Mouse (Mus musculus): ENCODE data around the gene R3hcc1l. TPM values are rescaled to one million over a fixed set of nuclear protein-coding genes. Genes with fewer than 3 reads are reported as not detected.

Gene R3hcc1l
- polyA plus RNA-seq, 1 experiment from 2014 or later: 23.7 TPM

GRCm38 (mm10) chr19:42589246-42589645, 70.7 kb downstream of the R3hcc1l start:
- no peak for DNase-seq (ENCODE audit: low spot score)
- no peak overlapping the region for H3K4me3 ChIP-seq
- peaks cover 36% of the 10 kb centered on the region for H3K36me3 ChIP-seq
- 0 out of 2 replicates have a peak, but pooled peaks cover 3% of the 10 kb centered on the region for H3K4me1 ChIP-seq
- H3K9me3 ChIP-seq (replicated peaks): no peaks in the 10 kb centered on the region
- 88% methylated on average over 1 of the region's 1 CpGs for WGBS
- H3K27me3 ChIP-seq (ENCODE audit: low read depth, poor library complexity, severe bottlenecking): no peaks in the 10 kb centered on the region
- H3K27ac ChIP-seq (replicated peaks): no peak overlapping the region

GRCm38 (mm10) chr19:42591534-42591933, 73.0 kb downstream of the R3hcc1l start:
- H3K4me3 ChIP-seq: no peak overlapping the region
- no peaks in the 10 kb centered on the region for H3K27me3 ChIP-seq (ENCODE audit: low read depth, poor library complexity, severe bottlenecking)
- H3K27ac ChIP-seq (replicated peaks): no peak overlapping the region
- H3K4me1 ChIP-seq: 0 out of 2 replicates have a peak, but pooled peaks cover 3% of the 10 kb centered on the region
- H3K36me3 ChIP-seq: peaks cover 32% of the 10 kb centered on the region
- WGBS: 90% methylated on average over 14 of the region's 14 CpGs
- H3K9me3 ChIP-seq (replicated peaks): no peaks in the 10 kb centered on the region
- no peak for DNase-seq (ENCODE audit: low spot score)

- Histone ChIP-seq H3K27me3 (ENCODE audit: low read depth, poor library complexity, severe bottlenecking) (no peaks in the 10 kb centered on the region), H3K4me1 (0 out of 2 replicates have a peak, but pooled peaks cover 3% of the 10 kb centered on the region), H3K27ac (replicated peaks) (no peak overlapping the region), H3K4me3 (no peak overlapping the region), H3K9me3 (replicated peaks) (no peaks in the 10 kb centered on the region), H3K36me3 (peaks cover 32% of the 10 kb centered on the region)
- WGBS: 94% methylated on average over 6 of the region's 6 CpGs
- DNase-seq (ENCODE audit: low spot score): peak; percentile 1
Measured at GRCm38 (mm10) chr19:42593456-42593855, 74.9 kb downstream of the R3hcc1l start.

- WGBS: 93% methylated on average over 6 of the region's 6 CpGs
- H3K9me3 ChIP-seq (replicated peaks): no peaks in the 10 kb centered on the region
- DNase-seq (ENCODE audit: low spot score): peak; percentile 7
- H3K36me3 ChIP-seq: peaks cover 32% of the 10 kb centered on the region
- no peaks in the 10 kb centered on the region for H3K27me3 ChIP-seq (ENCODE audit: low read depth, poor library complexity, severe bottlenecking)
- H3K27ac ChIP-seq (replicated peaks): no peak overlapping the region
- H3K4me3 ChIP-seq: no peak overlapping the region
- H3K4me1 ChIP-seq: 0 out of 2 replicates have a peak, but pooled peaks cover 3% of the 10 kb centered on the region
Measured at GRCm38 (mm10) chr19:42595066-42595465, 76.5 kb downstream of the R3hcc1l start.

GRCm38 (mm10) chr19:42597286-42597685, 78.7 kb downstream of the R3hcc1l start:
- Histone ChIP-seq H3K27ac (replicated peaks) (no peak overlapping the region), H3K4me3 (no peak overlapping the region), H3K36me3 (peaks cover 16% of the 10 kb centered on the region), H3K9me3 (replicated peaks) (no peaks in the 10 kb centered on the region), H3K4me1 (no peaks in the 10 kb centered on the region), H3K27me3 (ENCODE audit: low read depth, poor library complexity, severe bottlenecking) (no peaks in the 10 kb centered on the region)
- peak; percentile 3 for DNase-seq (ENCODE audit: low spot score)
- WGBS: 95% methylated on average over 12 of the region's 12 CpGs

GRCm38 (mm10) chr19:42597896-42598295, 79.3 kb downstream of the R3hcc1l start:
- Histone ChIP-seq H3K36me3 (peaks cover 16% of the 10 kb centered on the region), H3K4me1 (no peaks in the 10 kb centered on the region), H3K27me3 (ENCODE audit: low read depth, poor library complexity, severe bottlenecking) (no peaks in the 10 kb centered on the region), H3K27ac (replicated peaks) (no peak overlapping the region), H3K9me3 (replicated peaks) (no peaks in the 10 kb centered on the region), H3K4me3 (no peak overlapping the region)
- DNase-seq (ENCODE audit: low spot score): no peak
- 96% methylated on average over 6 of the region's 6 CpGs for WGBS

GRCm38 (mm10) chr19:42599891-42600290, 81.3 kb downstream of the R3hcc1l start:
- 88% methylated on average over 17 of the region's 17 CpGs for WGBS

GRCm38 (mm10) chr19:42600591-42600990, 82.0 kb downstream of the R3hcc1l start:
- H3K4me1 ChIP-seq: no peaks in the 10 kb centered on the region
- no peaks in the 10 kb centered on the region for H3K36me3 ChIP-seq
- H3K27me3 ChIP-seq (ENCODE audit: low read depth, poor library complexity, severe bottlenecking): no peaks in the 10 kb centered on the region
- no peaks in the 10 kb centered on the region for H3K9me3 ChIP-seq (replicated peaks)
- WGBS: 83% methylated on average over 3 of the region's 3 CpGs
- no peak overlapping the region for H3K4me3 ChIP-seq
- no peak overlapping the region for H3K27ac ChIP-seq (replicated peaks)
- DNase-seq (ENCODE audit: low spot score): peak; percentile 3

More at GRCm38 (mm10) chr19:42599891-42600290, 81.3 kb downstream of the R3hcc1l start:
- Histone ChIP-seq H3K36me3 (no peaks in the 10 kb centered on the region), H3K27me3 (ENCODE audit: low read depth, poor library complexity, severe bottlenecking) (no peaks in the 10 kb centered on the region), H3K9me3 (replicated peaks) (no peaks in the 10 kb centered on the region), H3K4me3 (no peak overlapping the region), H3K27ac (replicated peaks) (no peak overlapping the region), H3K4me1 (no peaks in the 10 kb centered on the region)
- peak; percentile 11 for DNase-seq (ENCODE audit: low spot score)

- 93% methylated on average over 2 of the region's 2 CpGs for WGBS
- DNase-seq (ENCODE audit: low spot score): no peak
- Histone ChIP-seq H3K9me3 (replicated peaks) (no peaks in the 10 kb centered on the region), H3K27me3 (ENCODE audit: low read depth, poor library complexity, severe bottlenecking) (no peaks in the 10 kb centered on the region), H3K27ac (replicated peaks) (no peak overlapping the region), H3K4me1 (no peaks in the 10 kb centered on the region), H3K4me3 (no peak overlapping the region), H3K36me3 (no peaks in the 10 kb centered on the region)
Measured at GRCm38 (mm10) chr19:42601445-42601844, 82.9 kb downstream of the R3hcc1l start.

- no peaks in the 10 kb centered on the region for H3K9me3 ChIP-seq (replicated peaks)
- DNase-seq (ENCODE audit: low spot score): no peak
- no peaks in the 10 kb centered on the region for H3K4me1 ChIP-seq
- peak overlapping the region; percentile 46; the same call in 1 of the 2 replicates for H3K27ac ChIP-seq (replicated peaks)
- 86% methylated on average over 8 of the region's 8 CpGs for WGBS
- H3K36me3 ChIP-seq: no peaks in the 10 kb centered on the region
- no peaks in the 10 kb centered on the region for H3K27me3 ChIP-seq (ENCODE audit: low read depth, poor library complexity, severe bottlenecking)
- no peak overlapping the region for H3K4me3 ChIP-seq
Measured at GRCm38 (mm10) chr19:42602041-42602440, 83.5 kb downstream of the R3hcc1l start.

GRCm38 (mm10) chr19:42602576-42602975, 84.0 kb downstream of the R3hcc1l start:
- WGBS: 89% methylated on average over 8 of the region's 8 CpGs
- H3K4me1 ChIP-seq: no peaks in the 10 kb centered on the region
- no peaks in the 10 kb centered on the region for H3K27me3 ChIP-seq (ENCODE audit: low read depth, poor library complexity, severe bottlenecking)
- no peaks in the 10 kb centered on the region for H3K9me3 ChIP-seq (replicated peaks)
- no peaks in the 10 kb centered on the region for H3K36me3 ChIP-seq
- H3K27ac ChIP-seq (replicated peaks): no peak overlapping the region
- no peak for DNase-seq (ENCODE audit: low spot score)
- no peak overlapping the region for H3K4me3 ChIP-seq

GRCm38 (mm10) chr19:42608082-42608481, 89.5 kb downstream of the R3hcc1l start:
- 93% methylated on average over 5 of the region's 5 CpGs for WGBS
- Histone ChIP-seq H3K4me1 (peaks cover 7% of the 10 kb centered on the region), H3K9me3 (replicated peaks) (no peaks in the 10 kb centered on the region), H3K36me3 (no peaks in the 10 kb centered on the region), H3K27ac (replicated peaks) (no peak overlapping the region), H3K27me3 (ENCODE audit: low read depth, poor library complexity, severe bottlenecking) (peaks cover 20% of the 10 kb centered on the region), H3K4me3 (no peak overlapping the region)
- no peak for DNase-seq (ENCODE audit: low spot score)

GRCm38 (mm10) chr19:42609716-42610115, 91.2 kb downstream of the R3hcc1l start:
- 92% methylated on average over 3 of the region's 3 CpGs for WGBS
- H3K27me3 ChIP-seq (ENCODE audit: low read depth, poor library complexity, severe bottlenecking): peaks cover 36% of the 10 kb centered on the region

GRCm38 (mm10) chr19:42611746-42612145, 93.2 kb downstream of the R3hcc1l start:
- peaks cover 39% of the 10 kb centered on the region for H3K27me3 ChIP-seq (ENCODE audit: low read depth, poor library complexity, severe bottlenecking)
- H3K27ac ChIP-seq (replicated peaks): no peak overlapping the region
- H3K9me3 ChIP-seq (replicated peaks): no peaks in the 10 kb centered on the region
- H3K4me3 ChIP-seq: no peak overlapping the region
- no peak for DNase-seq (ENCODE audit: low spot score)
- 76% methylated on average over 4 of the region's 4 CpGs for WGBS
- peaks cover 10% of the 10 kb centered on the region for H3K4me1 ChIP-seq
- H3K36me3 ChIP-seq: no peaks in the 10 kb centered on the region

More at GRCm38 (mm10) chr19:42609716-42610115, 91.2 kb downstream of the R3hcc1l start:
- Histone ChIP-seq H3K4me1 (peaks cover 10% of the 10 kb centered on the region), H3K27ac (replicated peaks) (no peak overlapping the region), H3K4me3 (no peak overlapping the region), H3K36me3 (no peaks in the 10 kb centered on the region), H3K9me3 (replicated peaks) (no peaks in the 10 kb centered on the region)
- no peak for DNase-seq (ENCODE audit: low spot score)
